Mouse (Mus musculus) liver, embryonic 12.5 days (tissue): ENCODE data around the gene Ncam1. TPM values are rescaled to one million over a fixed set of nuclear protein-coding genes. Genes with fewer than 3 reads are reported as not detected.

Experiments
- ATAC-seq: fragments of 200-750 bp; cut with Nextera tagmentation; 2 replicates; pipeline ENCODE4 v1.8.0; 2017; ENCODE audit warnings: moderate number of reproducible peaks, mild to moderate bottlenecking, moderate library complexity
- H3K27ac ChIP-seq: fragments of 300-500 bp; sonication (generic); 2 replicates; pipeline ENCODE4 v1.5.1; 2016; ENCODE audit warnings: mild to moderate bottlenecking
- H3K27me3 ChIP-seq: fragments of 300-500 bp; sonication (generic); replicated peaks from 2 replicates; pipeline ENCODE4 v1.6.1; 2016; ENCODE audit warnings: mild to moderate bottlenecking, moderate library complexity
- H3K36me3 ChIP-seq: fragments of 300-500 bp; sonication (generic); 2 replicates; pipeline ENCODE4 v1.6.1; 2016; ENCODE audit warnings: mild to moderate bottlenecking, moderate library complexity
- H3K4me1 ChIP-seq: fragments of 300-500 bp; sonication (generic); 2 replicates; pipeline ENCODE4 v1.6.1; 2016
- H3K4me2 ChIP-seq: fragments of 300-500 bp; sonication (generic); 2 replicates; pipeline ENCODE4 v1.6.1; 2016; ENCODE audit warnings: mild to moderate bottlenecking, moderate library complexity
- H3K4me3 ChIP-seq: fragments of 300-500 bp; sonication (generic); 2 replicates; pipeline ENCODE4 v1.5.1; 2016; ENCODE audit warnings: mild to moderate bottlenecking, moderate library complexity
- H3K9ac ChIP-seq: fragments of 300-500 bp; sonication (generic); 2 replicates; pipeline ENCODE4 v1.6.1; 2016; ENCODE audit warnings: mild to moderate bottlenecking, moderate library complexity
- H3K9me3 ChIP-seq: fragments of 300-500 bp; sonication (generic); replicated peaks from 2 replicates; pipeline ENCODE4 v1.6.1; 2016; ENCODE audit warnings: mild to moderate bottlenecking, moderate library complexity
- WGBS: fragments of 180-500 bp; shearing (Covaris S2); methylation state at CpG from one replicate; pipeline ENCODE4 v1.1.7; 2016; ENCODE audit not compliant: insufficient replicate concordance; 5-methylcytosine and 5-hydroxymethylcytosine counted together
- polyA plus RNA-seq: library from polyadenylated mRNA; unstranded; fragments of >200 nt; fragmentation: Nextera tagmentation; extraction: Ambion mirVana; gene quantifications from 2 replicates; pipeline ENCODE4 v1.2.1, GENCODE M21; 2016

Ncam1 gene
- polyA plus RNA-seq, 1 experiment from 2014 or later: 8.5 TPM

DNA sequence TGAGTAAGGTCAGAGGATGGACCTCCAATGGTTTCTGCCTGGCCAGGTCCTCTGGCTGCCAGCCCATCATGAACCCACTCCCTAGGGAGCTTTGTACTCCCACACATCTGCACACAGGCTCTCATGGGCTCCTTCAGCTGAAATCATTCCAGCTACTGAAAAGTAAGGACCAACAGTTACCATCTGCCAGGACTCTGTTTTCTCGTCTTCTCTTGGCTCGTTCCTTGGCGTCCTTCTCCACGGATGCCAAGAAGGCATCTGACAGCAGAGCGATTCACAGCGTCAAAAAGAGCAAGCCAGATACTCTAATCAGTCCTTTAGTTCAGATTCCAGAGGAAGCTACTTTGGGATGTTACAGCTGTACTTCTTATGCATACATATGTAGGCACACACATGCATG lies 327.8 kb downstream of the Ncam1 start:
- Histone ChIP-seq H3K36me3 (no peaks in the 10 kb centered on the region), H3K4me2 (no peak overlapping the region), H3K9me3 (no peaks in the 10 kb centered on the region), H3K27me3 (no peaks in the 10 kb centered on the region), H3K9ac (no peak overlapping the region), H3K4me1 (no peaks in the 10 kb centered on the region), H3K27ac (no peak overlapping the region), H3K4me3 (no peak overlapping the region)
- no peak for ATAC-seq
- WGBS: 80% methylated on average over 6 of the region's 6 CpGs

- Histone ChIP-seq H3K27me3 (no peaks in the 10 kb centered on the region), H3K9ac (no peak overlapping the region), H3K27ac (no peak overlapping the region), H3K4me1 (no peaks in the 10 kb centered on the region), H3K4me2 (no peak overlapping the region), H3K9me3 (no peaks in the 10 kb centered on the region), H3K36me3 (no peaks in the 10 kb centered on the region), H3K4me3 (no peak overlapping the region)
- WGBS: 81% methylated on average over 19 of the region's 19 CpGs
- ATAC-seq: no peak
These were observed 328.7 kb downstream of the Ncam1 start for GRCm38 (mm10) chr9:49470006-49470405.

- WGBS: 60% methylated on average over 3 of the region's 3 CpGs
- Histone ChIP-seq H3K9ac (no peak overlapping the region), H3K27me3 (no peaks in the 10 kb centered on the region), H3K36me3 (no peaks in the 10 kb centered on the region), H3K9me3 (no peaks in the 10 kb centered on the region), H3K4me3 (no peak overlapping the region), H3K4me1 (no peaks in the 10 kb centered on the region), H3K4me2 (no peak overlapping the region), H3K27ac (no peak overlapping the region)
- no peak for ATAC-seq
These were observed 342.6 kb downstream of the Ncam1 start for GRCm38 (mm10) chr9:49456136-49456535.

GRCm38 (mm10) chr9:49452396-49452795 lies 346.3 kb downstream of the Ncam1 start:
- Histone ChIP-seq H3K36me3 (no peaks in the 10 kb centered on the region), H3K9me3 (no peaks in the 10 kb centered on the region), H3K27me3 (no peaks in the 10 kb centered on the region), H3K4me1 (no peaks in the 10 kb centered on the region), H3K4me2 (no peak overlapping the region), H3K27ac (no peak overlapping the region), H3K4me3 (no peak overlapping the region), H3K9ac (no peak overlapping the region)
- 76% methylated on average over 1 of the region's 1 CpGs for WGBS
- ATAC-seq: no peak
